28 mouse cellular contexts compared by ENCODE assay signal in the genomic region with DNA sequence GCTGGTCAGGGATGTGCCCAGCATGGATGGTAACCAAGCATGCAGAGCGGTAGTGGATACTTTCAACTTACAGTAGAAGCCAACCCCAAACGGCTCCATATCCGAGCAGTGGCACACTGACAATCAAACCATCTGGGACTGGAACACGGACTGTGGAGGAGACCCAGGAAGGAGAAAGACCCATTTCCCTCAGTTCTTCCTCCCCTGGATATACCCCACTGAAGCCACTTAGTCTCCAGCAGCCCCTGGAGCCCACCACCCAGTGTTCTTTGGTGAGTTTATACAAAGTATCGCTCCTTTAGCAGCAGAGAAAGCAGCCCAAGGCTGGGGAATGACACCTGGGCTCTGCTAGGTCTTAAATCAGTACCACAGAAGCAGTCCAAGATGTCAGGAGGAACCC.
"Had no signal": no experiment of that assay in that cellular context is flagged by ENCODE, and none has a peak within 500 bp of the region (broad histone marks: within the 10 kb centered on the region; RNA-seq: fewer than 3 reads in every experiment).

No protein-coding gene starts in this region.

- DNase-seq: liver; liver, embryonic 13.5 days; liver, postnatal 0 days; lung, adult 18-20 months; lung, adult 2 months; lung, embryonic 14.5 days; lung, postnatal 10 days; lung, postnatal 14 days; lung, postnatal 36 days; lung, postnatal 4 days; midbrain, embryonic 14.5 days had no signal

- H3K4me1 ChIP-seq: liver, embryonic 12.5 days; liver, embryonic 13.5 days; liver, embryonic 15.5 days; lung, embryonic 15.5 days; megakaryocyte, embryonic 14.5 days had no signal

- H3K9me3 ChIP-seq: limb, embryonic 10.5 days; limb, embryonic 12.5 days; limb, embryonic 13.5 days; limb, embryonic 15.5 days; liver, embryonic 12.5 days; liver, embryonic 13.5 days; liver, embryonic 15.5 days; lung, embryonic 15.5 days; midbrain, embryonic 10.5 days; midbrain, embryonic 12.5 days; midbrain, embryonic 13.5 days; midbrain, embryonic 15.5 days; neural tube, embryonic 12.5 days; neural tube, embryonic 13.5 days had no signal

- H3K4me3 ChIP-seq: limb, embryonic 10.5 days; limb, embryonic 12.5 days; limb, embryonic 13.5 days; limb, embryonic 15.5 days; liver, embryonic 12.5 days; liver, embryonic 13.5 days; liver, embryonic 15.5 days; lung, embryonic 15.5 days; megakaryocyte, embryonic 14.5 days; midbrain, embryonic 10.5 days; midbrain, embryonic 12.5 days; midbrain, embryonic 13.5 days; midbrain, embryonic 15.5 days; myocyte; neural tube, embryonic 12.5 days; neural tube, embryonic 13.5 days had no signal

- H3K36me3 ChIP-seq: limb, embryonic 10.5 days; limb, embryonic 12.5 days; limb, embryonic 13.5 days; limb, embryonic 15.5 days; liver, embryonic 12.5 days; liver, embryonic 13.5 days; liver, embryonic 15.5 days; lung, embryonic 15.5 days; midbrain, embryonic 10.5 days; midbrain, embryonic 12.5 days; midbrain, embryonic 13.5 days; midbrain, embryonic 15.5 days; neural tube, embryonic 12.5 days; neural tube, embryonic 13.5 days had no signal

- H3K27ac ChIP-seq: limb, embryonic 10.5 days; limb, embryonic 12.5 days; limb, embryonic 13.5 days; limb, embryonic 15.5 days; liver, embryonic 12.5 days; liver, embryonic 13.5 days; liver, embryonic 14.5 days; liver, embryonic 15.5 days; lung, embryonic 15.5 days; macrophage; midbrain, embryonic 10.5 days; midbrain, embryonic 12.5 days; midbrain, embryonic 13.5 days; midbrain, embryonic 15.5 days; neural tube, embryonic 12.5 days had no signal

- H3K27me3 ChIP-seq: limb, embryonic 12.5 days; limb, embryonic 13.5 days; limb, embryonic 15.5 days; liver, embryonic 12.5 days; liver, embryonic 13.5 days; liver, embryonic 15.5 days; lung, embryonic 15.5 days; megakaryocyte, embryonic 14.5 days; midbrain, embryonic 15.5 days; neural tube, embryonic 12.5 days; neural tube, embryonic 13.5 days had no signal
